Mouse (Mus musculus) E14TG2a.4 (cell line): Measurements from ENCODE around the gene Ngrn.

Source experiments
- CTCF ChIP-seq: conservative IDR thresholded peaks from 2 replicates; pipeline ENCODE4 v1.5.1; 2014; ENCODE audit warnings: low read length
- NANOG ChIP-seq: IDR thresholded peaks from 2 replicates; pipeline ENCODE4 v1.6.1; 2014; ENCODE audit warnings: borderline replicate concordance, low read length, mixed read lengths
- POU5F1 ChIP-seq: IDR thresholded peaks from 2 replicates; pipeline ENCODE4 v1.6.1; 2014; ENCODE audit warnings: low read length, borderline replicate concordance

GRCm38 (mm10) chr7:80276374-80276773 is 15.4 kb downstream of the Ngrn start:
- TF ChIP-seq CTCF (no peak), NANOG (no peak), POU5F1 (no peak)
